Mouse (Mus musculus): ENCODE measurements around the gene Snx30. TPM values are rescaled to one million over a fixed set of nuclear protein-coding genes. Genes with fewer than 3 reads are reported as not detected.

Snx30 gene
- polyA plus RNA-seq, 1 experiment from 2014 or later: 12.1 TPM

DNA sequence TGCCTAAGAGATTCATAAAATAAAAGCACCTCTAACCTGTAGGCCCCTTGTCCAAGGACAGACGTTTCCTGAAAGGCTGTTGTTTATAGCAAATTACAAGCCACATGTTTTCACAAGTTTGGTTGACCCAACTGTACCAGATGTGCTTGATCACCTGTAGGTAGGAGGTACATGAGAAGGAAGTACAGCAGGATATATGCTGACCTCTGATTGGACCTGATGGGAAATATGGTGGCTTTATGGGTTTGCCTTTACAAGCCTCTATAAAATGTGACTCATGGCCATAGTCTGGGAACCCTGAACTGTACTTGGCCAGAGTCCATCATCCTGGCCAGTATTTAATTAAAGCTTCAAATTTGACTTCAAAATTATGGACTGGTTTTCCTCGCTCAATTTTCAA lies 131.9 kb downstream of the Snx30 start:
- WGBS: 43% methylated on average over 2 of the region's 2 CpGs
- Histone ChIP-seq H3K27ac (ENCODE audit: low read depth, low read length) (no peak overlapping the region), H3K9me3 (ENCODE audit: control insufficient read depth, low read length) (no peaks in the 10 kb centered on the region), H3K36me3 (ENCODE audit: control insufficient read depth, insufficient read depth, low read length) (no peaks in the 10 kb centered on the region), H3K4me1 (ENCODE audit: control insufficient read depth, insufficient read depth, low read length) (no peaks in the 10 kb centered on the region), H3K27me3 (ENCODE audit: control insufficient read depth, insufficient read depth, low read length) (no peaks in the 10 kb centered on the region), H3K4me2 (replicated peaks; ENCODE audit: low read depth, low read length) (no peak overlapping the region), H3K4me3 (ENCODE audit: low read length) (no peak overlapping the region), H3K9ac (ENCODE audit: low read depth, low read length) (no peak overlapping the region)
- ATAC-seq (ENCODE audit: low FRiP score, low TSS enrichment): peak; percentile 49; the same call in 1 of the 2 replicates

Other genes with a start within 250 kb of the Snx30 start
- gene Hsdl2, start 224.3 kb upstream of the Snx30 start, polyA plus RNA-seq (2014; fragmentation: Nextera tagmentation; extraction: Ambion mirVana): 20.5 and 21.4 TPM in 2 replicates
- gene E130308A19Rik, start 179.6 kb upstream of the Snx30 start, polyA plus RNA-seq (2014; fragmentation: Nextera tagmentation; extraction: Ambion mirVana): 29.7 and 47.3 TPM in 2 replicates
- gene Inip, start 4.3 kb upstream of the Snx30 start, polyA plus RNA-seq (2014; fragmentation: Nextera tagmentation; extraction: Ambion mirVana): 55.5 and 69.3 TPM in 2 replicates
- gene Slc46a2, start 109.2 kb downstream of the Snx30 start, polyA plus RNA-seq (2014; fragmentation: Nextera tagmentation; extraction: Ambion mirVana): 0.07 TPM in 1 of 2 replicates, not detected in the other
- gene Mup4, start 154.9 kb downstream of the Snx30 start, polyA plus RNA-seq (2014; fragmentation: Nextera tagmentation; extraction: Ambion mirVana): not detected in 2 replicates
- not detected in 2 replicates for gene Mup6, start 158.5 kb downstream of the Snx30 start, polyA plus RNA-seq (2014; fragmentation: Nextera tagmentation; extraction: Ambion mirVana)

Data from kidney, embryonic 14.5 days (tissue).